Mouse (Mus musculus) kidney, postnatal 10 days (tissue): ENCODE measurements at regions not wholly inside any gene's neighbourhood (a gene's known extent, or its start where the extent isn't known, plus 50 kb on each side); places are given as distances from the start of the nearest gene placed in this dataset.
A peak's percentile ranks its signal among the peaks of the same experiment; 100 is the strongest.

ENCODE experiments used
- DNase-seq: peaks from one replicate; pipeline ENCODE4 v3.0.0; 2021; ENCODE audit warnings: mixed read lengths

DNA sequence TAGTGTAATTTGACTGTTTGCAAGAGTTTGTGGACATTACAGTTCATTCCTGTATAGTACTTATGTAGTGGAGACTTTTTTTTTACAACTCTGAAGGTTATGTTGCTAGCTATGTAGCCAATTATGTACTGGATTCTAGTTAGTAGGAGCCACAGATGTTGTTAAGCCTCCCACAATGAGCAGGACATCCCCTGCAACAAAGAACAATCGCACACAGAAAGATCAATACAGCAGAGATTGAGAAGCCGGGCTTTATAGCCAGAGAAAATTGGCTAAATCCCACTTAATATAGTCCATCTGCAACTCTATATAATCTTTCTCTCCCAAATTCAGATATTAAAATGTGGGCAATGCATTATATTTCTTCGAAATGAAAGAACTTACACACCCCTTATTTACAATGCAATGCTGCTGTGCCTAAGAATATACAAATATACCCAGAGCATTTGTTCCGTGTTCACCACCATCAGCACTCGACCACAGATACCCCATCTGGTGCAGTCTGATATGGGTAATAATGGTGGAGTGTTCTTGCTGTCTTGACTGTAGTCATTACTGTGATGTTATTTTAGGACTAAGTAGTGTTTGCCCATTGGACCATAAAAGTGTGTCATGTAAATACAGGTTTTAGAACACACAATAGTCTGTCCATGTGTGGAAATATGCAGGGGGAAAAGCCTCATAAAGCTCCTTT is 1351.9 kb upstream of the Zeb2 start:
- no peak for DNase-seq

DNA sequence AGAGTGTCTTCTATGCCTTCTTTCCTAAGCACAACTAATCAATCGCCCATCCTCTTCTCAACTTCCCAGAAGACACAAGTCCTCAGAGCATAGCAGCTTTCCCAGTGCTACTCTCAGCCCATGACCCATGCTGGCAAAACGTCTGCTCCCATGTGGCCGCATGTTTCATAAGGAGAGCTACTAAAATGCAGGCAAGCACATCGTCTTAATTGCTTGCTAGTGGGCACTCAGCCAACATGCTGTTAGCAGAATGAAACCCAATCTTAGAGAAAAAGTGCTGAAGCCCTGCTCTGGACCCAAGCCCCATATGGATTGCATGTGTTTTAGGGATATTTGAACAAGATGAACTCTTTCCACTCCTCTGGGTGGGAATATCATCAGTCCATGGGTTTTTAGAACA is 1348.2 kb upstream of the Zeb2 start:
- DNase-seq: peak; percentile 49

DNA sequence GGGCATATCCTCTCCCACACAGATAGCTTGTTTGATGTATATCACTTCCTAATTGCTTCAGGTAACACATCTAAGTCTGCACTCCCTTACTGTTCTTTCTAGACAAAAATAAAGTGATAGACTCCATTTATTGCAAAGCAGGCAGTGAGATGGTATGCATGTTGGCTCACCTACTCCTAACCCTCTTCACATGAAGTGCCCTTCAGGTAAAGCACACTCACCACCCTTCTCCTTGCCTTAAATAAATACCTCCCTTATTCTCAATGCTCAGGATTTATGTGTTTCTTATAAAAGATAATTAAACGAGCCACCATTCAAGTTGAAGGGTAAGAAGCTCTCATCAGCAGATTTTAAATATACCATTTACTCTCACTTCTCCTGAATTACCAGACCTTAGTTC is 1347.7 kb upstream of the Zeb2 start:
- DNase-seq: no peak

DNA sequence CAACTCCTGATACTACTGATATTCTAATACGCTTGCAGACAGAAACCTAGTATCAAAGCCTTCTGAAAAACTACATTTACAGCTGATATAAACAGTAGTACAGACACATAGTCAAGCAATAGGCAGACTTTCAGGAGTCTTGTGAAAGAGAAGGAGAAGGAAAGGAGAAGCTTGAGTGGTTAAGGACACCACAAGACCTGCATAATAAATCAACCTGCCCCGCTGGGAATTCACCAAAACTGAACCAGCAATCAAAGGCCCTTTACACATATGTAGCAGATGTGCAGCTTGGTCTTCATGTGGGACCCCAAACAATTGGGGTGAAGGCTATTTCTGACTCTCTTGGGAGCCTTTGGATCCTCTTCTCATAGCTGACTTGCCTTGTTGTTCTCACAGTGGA is 1345.5 kb upstream of the Zeb2 start:
- no peak for DNase-seq

DNA sequence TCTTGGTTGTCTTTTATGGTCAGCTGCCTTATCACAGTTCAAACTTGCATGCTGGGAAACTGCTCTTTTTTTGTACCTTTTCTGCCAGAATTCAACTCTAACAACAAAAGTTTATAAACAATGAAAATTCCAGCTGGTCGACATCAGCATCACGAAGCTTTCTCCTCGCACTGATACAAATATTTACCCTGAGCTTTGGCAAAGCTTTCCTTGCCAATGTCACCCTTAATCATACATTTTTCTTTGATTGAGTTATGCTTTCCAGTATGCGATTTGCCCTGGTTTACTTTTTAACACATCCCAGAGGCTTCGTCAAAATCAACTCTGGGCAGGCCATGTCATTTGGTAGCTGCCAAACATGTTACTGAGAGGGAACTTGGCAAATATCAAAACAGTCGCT is 1333.5 kb upstream of the Zeb2 start:
- DNase-seq: no peak

GRCm38 (mm10) chr2:46445306-46445705 is 1328.1 kb upstream of the Zeb2 start:
- DNase-seq: peak; percentile 26

- peak; percentile 57 for DNase-seq
These were observed 1326.5 kb upstream of the Zeb2 start for GRCm38 (mm10) chr2:46443686-46444180.

- DNase-seq: peak; percentile 62
These were observed 1326.0 kb upstream of the Zeb2 start for GRCm38 (mm10) chr2:46443061-46443685.

- DNase-seq: peak; percentile 16
These were observed 1325.4 kb upstream of the Zeb2 start for GRCm38 (mm10) chr2:46442576-46442975.

GRCm38 (mm10) chr2:46441927-46442326 is 1324.7 kb upstream of the Zeb2 start:
- DNase-seq: peak; percentile 13

GRCm38 (mm10) chr2:46441348-46441747 is 1324.2 kb upstream of the Zeb2 start:
- DNase-seq: no peak

DNA sequence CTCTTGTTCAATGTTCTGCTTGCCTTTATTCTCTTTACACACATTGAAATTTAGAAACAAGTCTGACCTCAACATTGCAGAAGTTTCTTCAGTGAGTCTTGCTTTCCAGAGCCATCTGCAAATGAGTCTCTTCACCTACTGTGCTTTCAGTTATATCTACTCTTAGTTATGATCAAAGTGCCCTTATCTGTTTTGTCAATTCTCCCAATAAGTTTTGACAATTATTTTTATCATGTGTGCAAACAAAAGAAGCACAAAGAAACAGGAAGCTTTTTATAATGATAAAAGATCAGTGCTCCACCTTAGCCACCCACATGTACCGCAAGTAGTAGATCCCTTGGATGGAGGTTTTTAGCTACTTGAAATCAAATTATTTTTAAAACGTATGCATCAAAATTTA is 1322.8 kb upstream of the Zeb2 start:
- DNase-seq: no peak

DNA sequence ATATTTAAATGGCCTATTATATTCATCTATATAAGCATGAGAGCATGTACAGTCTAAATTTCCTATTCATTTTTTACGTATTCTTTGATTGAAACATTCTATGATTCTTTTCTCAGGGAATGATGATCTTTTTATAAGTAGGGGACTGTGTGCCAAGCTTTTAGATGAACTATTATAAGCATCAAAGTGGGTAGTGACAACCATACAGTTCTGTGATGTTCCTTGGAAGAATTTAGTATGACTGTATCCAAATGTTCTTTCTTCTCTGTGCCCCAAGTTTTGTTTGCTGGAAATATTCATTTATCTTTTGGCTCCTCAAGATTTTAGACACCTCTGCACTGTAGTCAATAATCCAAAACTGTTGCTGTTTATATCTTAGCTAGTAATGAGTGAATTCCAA is 1301.1 kb upstream of the Zeb2 start:
- DNase-seq: no peak

DNA sequence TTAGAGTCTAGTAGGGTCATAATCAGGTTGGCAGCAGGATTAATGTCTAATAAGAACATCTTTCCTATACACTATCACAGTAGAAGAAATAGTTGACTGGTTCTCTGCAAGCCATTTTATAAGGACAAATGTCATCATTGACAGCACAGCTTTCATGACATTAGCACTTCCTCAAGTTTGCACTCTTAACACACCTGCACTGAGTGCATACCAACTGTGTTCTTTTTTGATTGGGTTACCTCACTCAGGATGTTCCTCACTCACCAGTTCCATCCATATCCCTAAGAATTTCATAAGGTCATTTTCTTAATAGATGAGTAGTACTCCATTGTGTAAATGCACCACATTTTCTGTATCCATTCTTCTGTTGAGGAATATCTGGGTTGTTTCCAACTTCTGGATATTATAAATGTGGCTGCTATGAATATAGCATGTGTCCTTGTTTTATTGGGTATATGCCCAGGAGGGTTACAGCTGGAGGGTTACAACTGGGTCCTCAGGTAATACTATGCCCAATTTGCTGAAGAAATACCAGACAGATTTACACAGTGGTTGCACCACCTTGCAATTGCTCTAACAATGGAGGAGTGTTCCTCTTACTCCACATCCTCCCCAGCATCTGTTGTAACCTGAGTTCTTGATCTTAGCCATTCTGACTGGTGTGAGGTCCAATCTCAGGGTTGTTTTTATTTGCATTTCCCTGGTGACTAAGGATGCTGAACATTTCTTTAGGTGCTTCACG is 1285.3 kb upstream of the Zeb2 start:
- no peak for DNase-seq

GRCm38 (mm10) chr2:46394161-46394560 is 1277.0 kb upstream of the Zeb2 start:
- no peak for DNase-seq

- DNase-seq: no peak
These were observed 1255.8 kb upstream of the Zeb2 start for GRCm38 (mm10) chr2:46372847-46373461.

DNA sequence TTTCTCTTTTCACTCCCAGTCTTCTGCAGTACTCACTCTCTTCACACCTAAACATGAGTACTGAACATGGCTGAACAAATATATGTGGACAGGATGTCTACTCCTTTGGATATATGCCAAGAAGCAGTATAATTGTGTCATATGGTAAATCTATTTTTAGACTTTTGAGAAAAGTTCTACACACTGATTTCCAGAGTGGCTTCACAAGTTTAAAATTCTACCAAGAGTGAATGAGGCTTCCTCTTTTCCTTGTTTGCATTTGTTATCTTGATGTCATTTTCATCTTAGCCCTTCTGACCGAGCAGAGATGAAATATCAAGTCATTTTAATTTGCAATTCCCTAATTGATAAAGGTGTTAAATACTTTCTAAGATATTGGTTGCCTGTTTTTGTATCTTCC is 1254.6 kb upstream of the Zeb2 start:
- no peak for DNase-seq

DNA sequence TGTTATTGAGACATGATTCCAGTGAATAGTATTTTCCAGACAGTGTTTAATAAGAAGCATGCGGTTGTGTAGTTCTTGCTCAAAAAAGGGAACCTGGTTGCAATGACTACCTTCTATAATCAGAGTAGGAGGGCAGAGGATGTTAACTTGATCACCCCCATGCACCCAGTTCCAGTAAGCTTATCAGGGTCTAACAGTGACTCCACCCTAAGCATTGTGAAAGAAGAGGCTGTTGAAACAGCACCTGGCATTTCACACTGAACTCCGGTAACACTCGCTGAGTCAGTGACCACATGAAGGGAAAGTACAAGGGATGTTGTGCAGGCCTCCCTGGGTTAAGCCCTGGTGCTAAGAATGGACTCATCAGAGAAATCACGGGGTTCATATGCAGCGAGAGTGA is 1253.8 kb upstream of the Zeb2 start:
- no peak for DNase-seq

GRCm38 (mm10) chr2:46368882-46369281 is 1251.7 kb upstream of the Zeb2 start:
- DNase-seq: no peak

GRCm38 (mm10) chr2:46366135-46366485 is 1248.9 kb upstream of the Zeb2 start:
- DNase-seq: no peak

DNA sequence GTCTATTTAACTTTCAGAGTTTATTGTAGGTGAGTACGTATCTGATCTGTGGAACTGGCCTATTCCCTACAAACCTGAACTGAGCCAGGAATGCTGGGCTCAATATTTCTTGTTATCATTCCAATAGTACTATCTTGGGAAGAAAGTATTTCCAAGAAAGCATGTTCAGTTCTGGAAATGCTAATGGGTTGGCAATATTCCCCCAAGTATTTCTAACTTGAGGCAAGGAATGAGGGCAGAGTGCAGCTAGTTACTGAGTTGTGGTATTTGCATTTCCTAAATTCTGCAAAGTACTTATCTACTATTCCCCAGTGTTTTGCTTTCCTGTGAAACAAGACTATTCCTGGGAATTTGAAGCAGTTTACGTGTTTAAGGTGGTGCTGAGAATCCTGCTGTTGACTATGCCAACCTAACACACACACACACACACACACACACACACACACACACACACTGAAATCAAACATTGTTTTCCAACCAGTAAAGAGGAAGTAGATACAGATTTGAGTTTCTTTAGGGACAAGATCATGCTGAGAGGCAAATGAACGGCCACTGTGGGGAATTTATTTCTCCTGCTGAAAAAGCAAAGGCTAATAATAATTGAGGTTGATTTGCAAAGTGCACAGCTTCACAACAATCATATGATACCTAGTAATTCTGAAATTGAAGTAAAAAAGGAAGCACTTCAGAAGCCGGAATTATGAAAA is 1248.4 kb upstream of the Zeb2 start:
- no peak for DNase-seq

- no peak for DNase-seq
These were observed 1243.0 kb upstream of the Zeb2 start for GRCm38 (mm10) chr2:46360049-46360712.
